Mouse (Mus musculus) large intestine, adult 2 months (tissue): ENCODE measurements at regions not wholly inside any gene's neighbourhood (a gene's known extent, or its start where the extent isn't known, plus 50 kb on each side); places are given as distances from the start of the nearest gene placed in this dataset.

Experiments
- DNase-seq: peaks from one replicate; pipeline ENCODE4 v3.0.0-alpha.2; 2012; ENCODE audit warnings: low read depth, low spot score
- WGBS: fragments of 180-500 bp; shearing (Covaris S2); methylation state at CpG from one replicate; pipeline ENCODE4 v1.1.7; 2018; 5-methylcytosine and 5-hydroxymethylcytosine counted together

- DNase-seq: no peak
- WGBS: 90% methylated on average over 5 of the region's 5 CpGs
Measured at GRCm38 (mm10) chr19:25729103-25729502, 56.9 kb downstream of the Dmrt2 start.

- no peak for DNase-seq
- 100% methylated on average over 1 of the region's 1 CpGs for WGBS
Measured at GRCm38 (mm10) chr19:25729633-25730032, 57.4 kb downstream of the Dmrt2 start.

- DNase-seq: peak; percentile 38
- 38% methylated on average over 4 of the region's 4 CpGs for WGBS
Measured at GRCm38 (mm10) chr19:25778455-25778854, 106.2 kb downstream of the Dmrt2 start.

GRCm38 (mm10) chr19:25779356-25779755 lies 107.1 kb downstream of the Dmrt2 start:
- 16% methylated on average over 7 of the region's 7 CpGs for WGBS
- DNase-seq: peak; percentile 47

- 45% methylated on average over 7 of the region's 7 CpGs for WGBS
- no peak for DNase-seq
Measured at GRCm38 (mm10) chr19:25781314-25781713, 109.1 kb downstream of the Dmrt2 start.

GRCm38 (mm10) chr19:25802692-25803091 lies 130.5 kb downstream of the Dmrt2 start:
- 73% methylated on average over 7 of the region's 7 CpGs for WGBS
- no peak for DNase-seq

GRCm38 (mm10) chr19:25805351-25805750 lies 133.1 kb downstream of the Dmrt2 start:
- WGBS: 68% methylated on average over 11 of the region's 11 CpGs
- no peak for DNase-seq

- 91% methylated on average over 7 of the region's 7 CpGs for WGBS
- no peak for DNase-seq
Measured at GRCm38 (mm10) chr19:25813651-25814050, 141.4 kb downstream of the Dmrt2 start.

GRCm38 (mm10) chr19:25845158-25845557 lies 172.9 kb downstream of the Dmrt2 start:
- no peak for DNase-seq
- WGBS: 66% methylated on average over 4 of the region's 4 CpGs

- DNase-seq: peak; percentile 88
- WGBS: 19% methylated on average over 4 of the region's 4 CpGs
Measured at GRCm38 (mm10) chr19:25856344-25856743, 184.1 kb downstream of the Dmrt2 start.

GRCm38 (mm10) chr19:25863312-25863711 lies 191.1 kb downstream of the Dmrt2 start:
- 37% methylated on average over 1 of the region's 1 CpGs for WGBS
- no peak for DNase-seq

- WGBS: 86% methylated on average over 4 of the region's 4 CpGs
- no peak for DNase-seq
Measured at GRCm38 (mm10) chr19:25906721-25907120, 234.5 kb downstream of the Dmrt2 start.

GRCm38 (mm10) chr19:25922052-25922451 lies 249.8 kb downstream of the Dmrt2 start:
- no peak for DNase-seq

GRCm38 (mm10) chr19:25922806-25923205 lies 250.6 kb downstream of the Dmrt2 start:
- no peak for DNase-seq
- 92% methylated on average over 1 of the region's 1 CpGs for WGBS

- DNase-seq: no peak
- 79% methylated on average over 10 of the region's 10 CpGs for WGBS
Measured at GRCm38 (mm10) chr19:25923727-25924384, 251.6 kb downstream of the Dmrt2 start.

- no peak for DNase-seq
- WGBS: 41% methylated on average over 5 of the region's 5 CpGs
Measured at GRCm38 (mm10) chr19:25924385-25924769, 252.2 kb downstream of the Dmrt2 start.

GRCm38 (mm10) chr19:25927220-25927619 lies 255.0 kb downstream of the Dmrt2 start:
- 38% methylated on average over 9 of the region's 9 CpGs for WGBS
- DNase-seq: no peak

- WGBS: 30% methylated on average over 9 of the region's 9 CpGs
- DNase-seq: no peak
Measured at GRCm38 (mm10) chr19:25937343-25937742, 265.1 kb downstream of the Dmrt2 start.

- 56% methylated on average over 5 of the region's 5 CpGs for WGBS
Measured at GRCm38 (mm10) chr19:25971210-25971609, 299.0 kb downstream of the Dmrt2 start.

GRCm38 (mm10) chr19:25975202-25975601 lies 303.0 kb downstream of the Dmrt2 start:
- DNase-seq: no peak

More at GRCm38 (mm10) chr19:25971210-25971609, 299.0 kb downstream of the Dmrt2 start:
- no peak for DNase-seq

- WGBS: 67% methylated on average over 4 of the region's 4 CpGs
- DNase-seq: no peak
Measured at GRCm38 (mm10) chr19:25980308-25980707, 308.1 kb downstream of the Dmrt2 start.

- no peak for DNase-seq
- 35% methylated on average over 8 of the region's 8 CpGs for WGBS
Measured at GRCm38 (mm10) chr19:26014620-26015180, 342.5 kb downstream of the Dmrt2 start.
